Mouse (Mus musculus) NIH3T3 (cell line): ENCODE measurements around the gene Tnfrsf19.

ENCODE experiments used
- DNase-seq: peaks from one replicate; pipeline ENCODE4 v3.0.0-alpha.2; 2012; ENCODE audit warnings: low read depth

The Tnfrsf19 gene

GRCm38 (mm10) chr14:61020968-61021367 lies 25.3 kb downstream of the Tnfrsf19 start:
- no peak for DNase-seq

- DNase-seq: no peak
Measured at GRCm38 (mm10) chr14:61019880-61020279, 26.4 kb downstream of the Tnfrsf19 start.

GRCm38 (mm10) chr14:61014544-61014943 lies 31.7 kb downstream of the Tnfrsf19 start:
- DNase-seq: no peak

GRCm38 (mm10) chr14:61012397-61012931 lies 33.8 kb downstream of the Tnfrsf19 start:
- DNase-seq: peak; percentile 2

- DNase-seq: no peak
Measured at GRCm38 (mm10) chr14:61011621-61012174, 34.6 kb downstream of the Tnfrsf19 start.

GRCm38 (mm10) chr14:61005127-61005837 lies 41.0 kb downstream of the Tnfrsf19 start:
- no peak for DNase-seq

- no peak for DNase-seq
Measured at GRCm38 (mm10) chr14:61003676-61004075, 42.6 kb downstream of the Tnfrsf19 start.

GRCm38 (mm10) chr14:61000072-61000471 lies 46.2 kb downstream of the Tnfrsf19 start:
- no peak for DNase-seq

GRCm38 (mm10) chr14:60996556-60996955 lies 49.7 kb downstream of the Tnfrsf19 start:
- DNase-seq: no peak

- DNase-seq: peak; percentile 45
Measured at GRCm38 (mm10) chr14:60993506-60993905, 52.8 kb downstream of the Tnfrsf19 start.

- DNase-seq: peak; percentile 7
Measured at GRCm38 (mm10) chr14:60993092-60993491, 53.2 kb downstream of the Tnfrsf19 start.

GRCm38 (mm10) chr14:60992144-60992543 lies 54.1 kb downstream of the Tnfrsf19 start:
- DNase-seq: no peak

GRCm38 (mm10) chr14:60988228-60988627 lies 58.1 kb downstream of the Tnfrsf19 start:
- no peak for DNase-seq

- DNase-seq: no peak
Measured at GRCm38 (mm10) chr14:60986926-60987325, 59.4 kb downstream of the Tnfrsf19 start.

- DNase-seq: no peak
Measured at GRCm38 (mm10) chr14:60985077-60985476, 61.2 kb downstream of the Tnfrsf19 start.

- DNase-seq: no peak
Measured at GRCm38 (mm10) chr14:60984266-60984665, 62.0 kb downstream of the Tnfrsf19 start.

GRCm38 (mm10) chr14:60982126-60982525 lies 64.2 kb downstream of the Tnfrsf19 start:
- no peak for DNase-seq

- peak; percentile 6 for DNase-seq
Measured at GRCm38 (mm10) chr14:60980244-60980887, 65.9 kb downstream of the Tnfrsf19 start.

GRCm38 (mm10) chr14:60978129-60978528 lies 68.2 kb downstream of the Tnfrsf19 start:
- peak; percentile 52 for DNase-seq

GRCm38 (mm10) chr14:60976231-60976630 lies 70.1 kb downstream of the Tnfrsf19 start:
- DNase-seq: no peak

- peak; percentile 23 for DNase-seq
Measured at GRCm38 (mm10) chr14:60975736-60976135, 70.6 kb downstream of the Tnfrsf19 start.

- no peak for DNase-seq
Measured at GRCm38 (mm10) chr14:60970961-60971360, 75.3 kb downstream of the Tnfrsf19 start.

- DNase-seq: no peak
Measured at GRCm38 (mm10) chr14:60966061-60966460, 80.2 kb downstream of the Tnfrsf19 start.
